Mouse (Mus musculus) heart, embryonic 11.5 days (tissue): ENCODE data around the gene Cnih3. TPM values are rescaled to one million over a fixed set of nuclear protein-coding genes. Genes with fewer than 3 reads are reported as not detected.

Experiments used
- ATAC-seq: fragments of 200-750 bp; cut with Nextera tagmentation; replicated peaks from 2 replicates; pipeline ENCODE4 v1.8.0; 2017; ENCODE audit warnings: moderate library complexity; ENCODE audit not compliant: insufficient number of reproducible peaks, low FRiP score, low TSS enrichment
- H3K27ac ChIP-seq: fragments of 300-500 bp; sonication (generic); 2 replicates; pipeline ENCODE4 v1.5.1; 2014; ENCODE audit warnings: mild to moderate bottlenecking, low read depth, low read length
- H3K27me3 ChIP-seq: fragments of 300-500 bp; sonication (generic); 2 replicates; pipeline ENCODE4 v1.6.1; 2014; ENCODE audit warnings: mild to moderate bottlenecking, low read length, mixed read lengths; ENCODE audit not compliant: control insufficient read depth, insufficient read depth
- H3K36me3 ChIP-seq: fragments of 300-500 bp; sonication (generic); 2 replicates; pipeline ENCODE4 v1.6.1; 2014; ENCODE audit warnings: mild to moderate bottlenecking, low read length, moderate library complexity, mixed read lengths; ENCODE audit not compliant: control insufficient read depth, insufficient read depth
- H3K4me1 ChIP-seq: fragments of 300-500 bp; sonication (generic); 2 replicates; pipeline ENCODE4 v1.6.1; 2014; ENCODE audit warnings: low read length; ENCODE audit not compliant: control insufficient read depth, insufficient read depth
- H3K4me2 ChIP-seq: fragments of 300-500 bp; sonication (generic); 2 replicates; pipeline ENCODE4 v1.6.1; 2014; ENCODE audit warnings: mild to moderate bottlenecking, moderate library complexity
- H3K4me3 ChIP-seq: fragments of 300-500 bp; sonication (generic); 2 replicates; pipeline ENCODE4 v1.5.1; 2014; ENCODE audit warnings: low read depth, low read length
- H3K9ac ChIP-seq: fragments of 300-500 bp; sonication (generic); 2 replicates; pipeline ENCODE4 v1.6.1; 2014; ENCODE audit warnings: mild to moderate bottlenecking, low read depth, low read length, moderate library complexity
- H3K9me3 ChIP-seq: fragments of 300-500 bp; sonication (generic); replicated peaks from 2 replicates; pipeline ENCODE4 v1.6.1; 2016; ENCODE audit warnings: low read length; ENCODE audit not compliant: control insufficient read depth
- WGBS: fragments of 180-500 bp; shearing (Covaris S2); extraction: QIAGEN DNeasy Blood & Tissue Kit; methylation state at CpG from one replicate; pipeline ENCODE4 v1.1.7; 2014; ENCODE audit not compliant: insufficient replicate concordance; 5-methylcytosine and 5-hydroxymethylcytosine counted together
- polyA plus RNA-seq: library from polyadenylated mRNA; unstranded; fragments of >200 nt; fragmentation: Nextera tagmentation; extraction: Ambion mirVana; gene quantifications from 2 replicates; pipeline ENCODE4 v1.2.1, GENCODE M21; 2014

Cnih3 gene
- polyA plus RNA-seq, 1 experiment from 2014 or later, result 0.29 TPM

- Histone ChIP-seq H3K27me3 (peaks cover 6% of the 10 kb centered on the region; the same call in 1 of the 2 replicates), H3K4me3 (no peak overlapping the region), H3K9ac (no peak overlapping the region), H3K4me1 (no peaks in the 10 kb centered on the region), H3K27ac (no peak overlapping the region), H3K9me3 (no peaks in the 10 kb centered on the region), H3K36me3 (no peaks in the 10 kb centered on the region), H3K4me2 (no peak overlapping the region)
- no peak for ATAC-seq
- 58% methylated on average over 8 of the region's 8 CpGs for WGBS
These were observed 24.0 kb downstream of the Cnih3 start for GRCm38 (mm10) chr1:181376431-181376830.

DNA sequence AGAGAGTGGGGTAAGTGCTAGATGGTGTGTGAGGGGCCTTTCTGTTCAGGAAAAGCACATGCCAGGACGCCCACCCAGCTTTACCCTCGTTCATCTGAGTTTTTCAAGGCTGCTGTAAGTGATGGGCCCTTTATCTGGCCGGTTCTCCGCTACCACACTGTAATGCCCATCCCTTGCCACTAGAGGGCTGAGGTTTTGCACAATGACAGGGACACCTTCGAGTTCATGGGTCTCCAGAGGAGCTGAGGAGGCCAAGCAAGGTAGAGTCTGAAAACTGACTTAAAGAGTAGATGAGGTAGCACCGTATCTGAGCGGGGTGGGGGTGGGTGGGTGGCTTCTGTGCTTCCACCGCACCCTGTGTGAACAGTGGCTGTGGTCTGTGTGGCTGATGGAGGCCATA is 27.2 kb downstream of the Cnih3 start:
- H3K9me3 ChIP-seq, result no peaks in the 10 kb centered on the region
- no peaks in the 10 kb centered on the region for H3K36me3 ChIP-seq
- H3K4me2 ChIP-seq, result no peak overlapping the region
- H3K27ac ChIP-seq, result no peak overlapping the region
- no peak overlapping the region for H3K9ac ChIP-seq
- H3K4me1 ChIP-seq, result no peaks in the 10 kb centered on the region
- no peak overlapping the region for H3K4me3 ChIP-seq
- peaks cover 6% of the 10 kb centered on the region; the same call in 1 of the 2 replicates for H3K27me3 ChIP-seq
- no peak for ATAC-seq
- WGBS, result 22% methylated on average over 8 of the region's 8 CpGs

- WGBS, result 82% methylated on average over 12 of the region's 12 CpGs
- Histone ChIP-seq H3K9ac (no peak overlapping the region), H3K36me3 (no peaks in the 10 kb centered on the region)
These were observed 29.1 kb downstream of the Cnih3 start for GRCm38 (mm10) chr1:181381410-181382010.

GRCm38 (mm10) chr1:181389264-181389663 is 36.8 kb downstream of the Cnih3 start:
- Histone ChIP-seq H3K27ac (no peak overlapping the region), H3K4me3 (no peak overlapping the region), H3K4me2 (no peak overlapping the region), H3K36me3 (no peaks in the 10 kb centered on the region), H3K9ac (no peak overlapping the region), H3K9me3 (no peaks in the 10 kb centered on the region), H3K4me1 (peaks cover 6% of the 10 kb centered on the region), H3K27me3 (no peaks in the 10 kb centered on the region)
- ATAC-seq, result no peak
- 82% methylated on average over 2 of the region's 2 CpGs for WGBS

More at GRCm38 (mm10) chr1:181381410-181382010, 29.1 kb downstream of the Cnih3 start:
- no peaks in the 10 kb centered on the region for H3K9me3 ChIP-seq
- H3K4me2 ChIP-seq, result no peak overlapping the region
- no peak for ATAC-seq
- H3K4me1 ChIP-seq, result no peaks in the 10 kb centered on the region
- peaks cover 4% of the 10 kb centered on the region; the same call in 1 of the 2 replicates for H3K27me3 ChIP-seq
- H3K27ac ChIP-seq, result no peak overlapping the region
- H3K4me3 ChIP-seq, result no peak overlapping the region

DNA sequence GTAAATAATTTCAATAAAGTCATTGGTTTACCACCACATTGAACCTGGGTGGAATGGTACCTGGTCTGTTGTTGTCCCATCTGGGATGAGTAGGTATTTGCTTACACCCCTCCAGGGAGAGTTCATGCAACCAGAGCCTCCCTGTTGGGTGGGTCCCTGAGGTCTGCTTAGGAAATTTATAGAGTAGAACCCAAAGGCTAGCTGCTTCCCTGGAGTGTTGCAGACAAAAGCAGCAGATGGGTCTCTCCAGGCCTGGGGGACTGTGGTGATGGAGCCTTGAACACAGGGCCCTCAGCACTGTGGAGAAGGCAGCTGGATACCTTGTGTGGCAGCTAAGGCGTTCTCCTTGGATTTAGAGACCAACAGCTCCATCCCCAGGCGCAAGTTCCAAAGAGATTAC is 40.1 kb downstream of the Cnih3 start:
- no peak for ATAC-seq
- Histone ChIP-seq H3K9ac (no peak overlapping the region), H3K4me1 (peaks cover 6% of the 10 kb centered on the region), H3K27me3 (no peaks in the 10 kb centered on the region), H3K27ac (no peak overlapping the region), H3K36me3 (no peaks in the 10 kb centered on the region), H3K4me2 (no peak overlapping the region), H3K9me3 (no peaks in the 10 kb centered on the region), H3K4me3 (no peak overlapping the region)
- WGBS, result 88% methylated on average over 2 of the region's 2 CpGs

- H3K4me2 ChIP-seq, result no peak overlapping the region
- no peak overlapping the region for H3K9ac ChIP-seq
These were observed 41.1 kb downstream of the Cnih3 start for GRCm38 (mm10) chr1:181393250-181394149.

GRCm38 (mm10) chr1:181395234-181395828 is 42.9 kb downstream of the Cnih3 start:
- peaks cover 6% of the 10 kb centered on the region for H3K4me1 ChIP-seq
- H3K9me3 ChIP-seq, result no peaks in the 10 kb centered on the region
- H3K27me3 ChIP-seq, result no peaks in the 10 kb centered on the region
- no peaks in the 10 kb centered on the region for H3K36me3 ChIP-seq
- ATAC-seq, result no peak
- H3K4me2 ChIP-seq, result no peak overlapping the region
- 76% methylated on average over 6 of the region's 6 CpGs for WGBS
- no peak overlapping the region for H3K9ac ChIP-seq
- H3K4me3 ChIP-seq, result no peak overlapping the region
- no peak overlapping the region for H3K27ac ChIP-seq

More at GRCm38 (mm10) chr1:181393250-181394149, 41.1 kb downstream of the Cnih3 start:
- WGBS, result 34% methylated on average over 6 of the region's 6 CpGs
- peaks cover 6% of the 10 kb centered on the region for H3K4me1 ChIP-seq
- H3K27ac ChIP-seq, result no peak overlapping the region; the same call in 1 of the 2 replicates
- H3K36me3 ChIP-seq, result no peaks in the 10 kb centered on the region
- H3K9me3 ChIP-seq, result no peaks in the 10 kb centered on the region
- H3K27me3 ChIP-seq, result no peaks in the 10 kb centered on the region
- no peak overlapping the region for H3K4me3 ChIP-seq
- peak; percentile 59 for ATAC-seq

DNA sequence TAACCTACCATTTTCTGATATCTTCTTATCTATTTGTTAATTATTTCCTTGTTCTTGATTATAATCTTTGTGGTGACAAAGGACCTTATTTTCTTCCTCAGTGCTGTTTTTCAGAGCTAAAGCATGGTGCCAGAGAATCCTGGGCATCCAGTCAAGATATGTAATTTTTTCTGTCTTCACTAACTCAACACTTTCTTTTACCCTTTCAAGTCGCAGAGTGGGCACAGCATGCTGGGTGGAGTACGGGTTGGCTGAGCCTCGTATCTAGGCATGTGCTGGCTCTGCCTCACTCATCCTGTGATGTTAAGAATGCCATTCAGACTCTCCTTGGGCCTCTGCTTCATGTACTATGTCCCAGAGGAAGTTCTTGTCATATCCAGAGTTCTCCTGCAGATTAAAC is 46.8 kb downstream of the Cnih3 start:
- no peaks in the 10 kb centered on the region for H3K36me3 ChIP-seq
- H3K9me3 ChIP-seq, result no peaks in the 10 kb centered on the region
- no peak overlapping the region for H3K27ac ChIP-seq
- no peak for ATAC-seq
- 78% methylated on average over 3 of the region's 3 CpGs for WGBS
- H3K4me3 ChIP-seq, result no peak overlapping the region
- H3K4me1 ChIP-seq, result no peaks in the 10 kb centered on the region
- no peak overlapping the region for H3K4me2 ChIP-seq
- H3K9ac ChIP-seq, result no peak overlapping the region
- no peaks in the 10 kb centered on the region for H3K27me3 ChIP-seq
